Mouse (Mus musculus): ENCODE data around the gene Gpr161.
A peak's percentile ranks its signal among the peaks of the same experiment; 100 is the strongest.

Gpr161 gene

GRCm38 (mm10) chr1:165295489-165295888, at the start of gene Gpr161:
Gene Gpr161, plus strand, starts transcription at chr1:165295789.
- no peak for DNase-seq (ENCODE audit: low read depth)

- no peak for DNase-seq (ENCODE audit: low read depth)
Observed at GRCm38 (mm10) chr1:165246587-165246986, 49.0 kb upstream of the Gpr161 start.

- DNase-seq (ENCODE audit: low read depth), result no peak
Observed at GRCm38 (mm10) chr1:165247085-165247484, 48.5 kb upstream of the Gpr161 start.

DNA sequence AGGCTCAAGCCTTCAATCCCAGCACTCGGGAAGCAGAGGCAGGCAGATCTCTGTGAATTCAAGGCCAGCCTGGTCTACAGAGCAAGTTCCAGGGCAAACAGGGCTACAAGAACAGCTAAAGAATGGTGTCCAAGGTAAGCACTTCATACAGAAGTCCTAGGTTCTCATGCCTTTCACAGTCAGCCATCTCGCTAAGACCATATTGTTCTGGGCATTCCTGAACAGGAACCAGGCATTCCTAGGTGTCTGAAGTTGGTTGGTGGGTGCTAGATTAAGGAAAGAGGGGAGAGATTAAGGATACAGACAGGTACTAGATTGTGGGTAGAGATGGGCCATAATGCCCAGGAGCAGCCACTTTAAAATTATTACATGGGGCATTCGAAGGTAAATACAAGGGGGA, 47.8 kb upstream of the Gpr161 start:
- no peak for DNase-seq (ENCODE audit: low read depth)

- no peak for DNase-seq (ENCODE audit: low read depth)
Observed at GRCm38 (mm10) chr1:165248842-165249241, 46.7 kb upstream of the Gpr161 start.

DNA sequence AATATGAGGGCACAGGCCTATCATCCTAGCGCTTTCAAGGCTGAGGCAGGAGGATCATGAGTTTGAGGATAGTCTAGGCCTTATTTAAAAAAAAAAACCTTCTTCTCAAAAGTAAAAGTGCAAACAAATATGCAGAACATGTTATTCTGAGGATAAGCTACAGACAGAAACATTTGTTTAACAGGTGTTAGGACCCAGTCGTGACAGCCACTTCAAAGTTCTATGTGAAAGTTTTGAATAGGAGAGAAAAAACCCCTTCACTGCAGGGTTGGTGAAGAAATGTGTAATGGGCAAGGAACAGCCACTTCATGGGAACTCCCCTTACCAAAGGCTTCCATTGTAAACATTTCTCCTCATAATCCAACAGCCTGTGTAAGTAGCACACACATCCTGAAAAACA, 45.0 kb upstream of the Gpr161 start:
- DNase-seq (ENCODE audit: low read depth), result no peak

DNA sequence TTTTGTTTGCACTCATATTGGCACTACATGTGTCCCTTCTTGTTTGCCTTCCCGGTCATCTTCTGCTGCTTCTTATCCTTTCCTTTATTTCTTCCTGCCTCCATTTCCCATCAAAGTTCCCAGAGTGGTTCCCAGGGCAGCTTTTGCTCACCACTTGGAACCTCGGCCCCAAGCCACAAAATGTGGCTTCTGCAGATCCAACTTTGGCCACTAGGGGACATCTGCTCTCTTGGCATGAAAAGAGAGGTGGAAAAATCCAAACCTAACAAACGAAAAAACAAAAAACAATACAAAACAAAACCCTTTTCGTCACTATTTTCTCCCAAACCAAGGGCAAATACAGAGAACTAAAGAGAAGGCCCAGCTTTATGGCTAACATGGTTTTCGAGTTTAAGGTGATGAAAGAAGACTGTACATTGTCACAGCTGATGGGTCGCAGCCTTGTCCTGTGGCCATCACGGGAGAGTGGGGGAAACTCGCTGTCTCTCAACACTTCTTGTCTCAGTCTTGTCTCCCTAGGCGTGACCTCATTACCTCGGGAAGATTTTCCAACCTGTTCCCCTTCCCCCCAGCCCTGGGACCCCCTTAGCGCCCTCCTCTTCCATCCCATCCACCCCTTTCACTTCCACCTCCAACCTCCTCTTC, 43.4 kb upstream of the Gpr161 start:
- DNase-seq (ENCODE audit: low read depth), result peak; percentile 46

GRCm38 (mm10) chr1:165274946-165275345, 20.6 kb upstream of the Gpr161 start:
- DNase-seq (ENCODE audit: low read depth), result no peak

- DNase-seq (ENCODE audit: low read depth), result no peak
Observed at GRCm38 (mm10) chr1:165280741-165281140, 14.8 kb upstream of the Gpr161 start.

GRCm38 (mm10) chr1:165281351-165282221, 14.0 kb upstream of the Gpr161 start:
- no peak for DNase-seq (ENCODE audit: low read depth)

DNA sequence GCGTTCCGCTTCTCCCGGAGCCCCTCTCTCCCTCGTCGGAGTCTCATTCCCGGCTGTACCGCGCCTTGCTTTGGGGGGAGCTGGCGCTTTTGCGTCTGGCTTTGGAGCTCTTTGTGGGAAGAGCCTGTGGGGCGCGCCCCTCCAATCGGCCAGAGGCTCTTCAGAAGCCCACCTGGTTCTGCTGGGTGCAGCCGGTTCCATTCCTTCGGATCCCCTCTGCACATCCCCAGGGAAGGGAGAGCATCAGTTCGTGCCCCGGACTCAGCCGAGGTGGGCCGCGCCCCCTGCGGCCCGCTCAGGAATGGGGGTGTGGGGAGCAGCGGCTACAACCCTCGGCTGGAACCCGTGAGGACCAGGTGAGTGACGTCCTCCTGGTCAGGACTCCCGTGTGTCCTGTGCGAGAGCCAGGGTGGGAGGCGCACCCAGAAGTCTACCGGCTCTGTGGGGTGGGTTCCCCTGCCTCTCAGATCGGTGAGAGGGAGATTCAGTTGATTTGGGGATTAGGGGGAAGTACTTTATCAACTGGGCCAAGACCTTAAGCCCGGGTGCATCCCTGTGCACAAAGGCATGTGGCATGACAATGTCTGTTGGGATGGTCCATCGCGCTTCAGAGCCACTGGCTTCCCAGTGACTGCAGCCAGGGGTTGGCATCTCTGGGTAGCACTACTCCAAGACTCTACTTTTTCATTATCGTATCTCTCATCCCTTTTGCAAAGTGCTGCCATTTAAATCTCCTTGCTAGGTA, 13.2 kb upstream of the Gpr161 start:
- DNase-seq (ENCODE audit: low read depth), result no peak

DNA sequence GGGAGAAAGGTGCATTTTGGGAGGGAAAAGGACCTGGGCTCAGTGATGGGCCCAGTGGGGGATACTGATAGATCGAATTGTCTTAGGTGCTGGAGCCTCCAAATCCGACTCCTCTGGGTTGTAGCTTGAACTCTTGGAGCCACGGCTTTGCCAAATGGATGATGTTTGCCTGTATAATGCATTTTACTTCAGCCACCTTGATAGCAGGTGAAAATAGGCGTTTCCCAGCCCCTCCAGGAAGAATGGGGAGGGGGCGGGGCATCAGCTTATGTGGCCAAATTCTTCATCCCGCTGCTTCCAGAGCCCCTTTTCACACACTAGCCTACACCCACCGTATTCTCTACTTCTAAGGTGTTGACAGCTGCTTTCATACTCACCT, 12.6 kb upstream of the Gpr161 start:
- no peak for DNase-seq (ENCODE audit: low read depth)

DNA sequence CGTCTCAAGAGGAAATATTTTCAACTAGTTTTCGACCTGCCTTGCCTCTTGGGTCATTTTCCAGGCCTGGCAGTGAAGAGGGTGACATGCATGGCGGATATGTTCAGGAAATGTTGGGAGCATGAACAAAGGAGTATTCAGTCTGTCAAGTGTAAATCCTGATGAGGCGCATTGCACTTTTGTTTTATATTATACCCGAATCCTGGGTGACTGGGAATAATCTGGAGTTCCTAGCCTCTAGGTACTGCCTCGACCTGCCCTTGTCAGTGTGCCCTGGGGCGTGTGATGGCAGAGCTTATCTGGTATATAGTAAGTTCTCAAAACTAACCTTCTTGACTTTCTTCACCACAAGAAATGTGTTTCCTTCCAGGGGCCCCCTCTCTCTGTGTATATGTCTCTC, 11.5 kb upstream of the Gpr161 start:
- no peak for DNase-seq (ENCODE audit: low read depth)

DNA sequence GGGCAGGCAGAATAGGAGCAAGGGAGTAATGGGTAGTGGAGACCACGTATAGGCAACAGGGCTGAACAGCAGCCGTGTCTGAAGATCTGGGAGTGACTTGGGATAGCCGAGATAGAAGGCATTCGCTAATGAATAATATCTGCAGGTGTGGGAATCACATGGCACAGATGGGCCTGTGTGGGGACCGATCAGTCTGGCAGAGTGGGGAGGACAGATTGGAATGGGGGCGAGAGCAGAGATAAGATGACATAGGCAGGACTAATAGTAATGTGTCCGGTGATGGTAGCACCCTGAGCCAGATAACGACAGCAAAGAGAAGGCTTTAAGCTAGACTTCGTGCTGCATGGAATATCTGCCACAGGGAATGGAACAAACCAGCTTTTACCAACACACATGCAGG, 7.4 kb upstream of the Gpr161 start:
- DNase-seq (ENCODE audit: low read depth), result no peak

GRCm38 (mm10) chr1:165289831-165290230, 5.8 kb upstream of the Gpr161 start:
- DNase-seq (ENCODE audit: low read depth), result peak; percentile 27

DNA sequence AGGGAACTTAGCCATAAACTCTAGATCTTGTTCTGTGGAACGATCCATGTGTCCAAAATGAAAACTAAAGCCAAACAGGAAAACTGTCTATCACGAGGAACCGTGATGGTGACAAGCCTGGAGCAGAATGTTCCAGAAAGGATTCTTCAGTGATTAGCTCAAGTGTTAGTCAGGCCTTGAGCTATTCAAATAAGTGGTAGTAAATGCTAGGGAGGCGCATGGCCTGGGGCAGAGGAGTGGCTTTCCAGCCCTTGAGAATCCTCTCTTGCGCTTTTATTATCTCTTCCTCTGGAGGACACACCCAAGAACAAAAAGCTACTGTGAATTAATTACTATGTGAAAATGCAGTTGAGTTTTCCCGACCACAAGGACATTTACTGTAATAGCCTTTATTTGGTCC, 4.0 kb upstream of the Gpr161 start:
- no peak for DNase-seq (ENCODE audit: low read depth)

- DNase-seq (ENCODE audit: low read depth), result no peak
Observed at GRCm38 (mm10) chr1:165301108-165301507, 5.5 kb downstream of the Gpr161 start.

DNA sequence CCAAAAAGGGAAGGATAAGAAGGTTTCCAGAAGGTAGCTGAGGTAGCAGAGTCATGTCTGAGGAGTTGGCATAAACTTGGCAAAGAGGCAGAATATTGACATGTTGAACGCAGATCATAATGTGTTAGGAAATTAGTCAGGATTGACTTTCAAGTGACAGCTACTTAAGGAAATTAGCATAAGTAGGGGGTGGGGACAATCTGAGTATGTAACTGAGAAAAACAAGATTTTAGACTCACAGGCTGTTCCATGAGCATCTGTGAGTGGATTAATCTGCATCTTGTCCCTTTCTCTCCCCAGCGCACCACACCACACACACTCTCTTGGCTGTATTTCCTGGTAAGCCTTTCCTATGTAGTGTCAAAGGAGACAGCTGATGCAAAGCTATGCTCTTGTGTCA, 6.0 kb downstream of the Gpr161 start:
- DNase-seq (ENCODE audit: low read depth), result no peak

GRCm38 (mm10) chr1:165302455-165303208, 7.0 kb downstream of the Gpr161 start:
- no peak for DNase-seq (ENCODE audit: low read depth)

DNA sequence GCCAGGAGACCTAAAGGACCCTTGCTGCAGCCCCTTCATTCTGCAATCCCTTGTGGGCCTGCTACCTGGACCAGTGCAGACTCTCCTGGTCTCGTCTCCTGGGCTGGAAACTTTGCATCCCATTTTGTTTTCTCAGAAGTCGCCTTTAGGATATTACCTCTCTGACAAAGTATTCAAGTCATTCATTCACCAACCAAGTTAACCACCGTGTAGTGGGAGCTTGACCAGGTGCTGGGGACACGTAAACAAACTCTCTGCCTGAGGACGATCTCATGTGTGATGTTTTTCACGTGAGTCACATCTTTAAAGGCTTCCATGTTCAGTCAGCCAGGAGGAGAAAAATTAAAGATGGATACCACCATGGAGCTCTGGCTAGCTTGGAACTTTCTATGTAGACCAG, 7.6 kb downstream of the Gpr161 start:
- no peak for DNase-seq (ENCODE audit: low read depth)

- DNase-seq (ENCODE audit: low read depth), result no peak
Observed at GRCm38 (mm10) chr1:165304341-165304740, 8.8 kb downstream of the Gpr161 start.

GRCm38 (mm10) chr1:165308180-165308579, 12.6 kb downstream of the Gpr161 start:
- no peak for DNase-seq (ENCODE audit: low read depth)
